Mouse (Mus musculus) heart, postnatal 0 days (tissue): ENCODE measurements around the gene Dtnbp1. TPM values are rescaled to one million over a fixed set of nuclear protein-coding genes. Genes with fewer than 3 reads are reported as not detected.
A peak's percentile ranks its signal among the peaks of the same experiment; 100 is the strongest.

Source experiments
- ATAC-seq: fragments of 200-750 bp; cut with Nextera tagmentation; 2 replicates; pipeline ENCODE4 v1.8.0; 2017; ENCODE audit warnings: low read depth, moderate number of reproducible peaks, moderate library complexity; ENCODE audit not compliant: insufficient read depth
- DNase-seq: peaks from one replicate; pipeline ENCODE4 v3.0.0-alpha.2; 2016; ENCODE audit warnings: low spot score
- H3K27ac ChIP-seq: fragments of 300-500 bp; sonication (generic); 2 replicates; pipeline ENCODE4 v1.5.1; 2014; ENCODE audit warnings: low read depth, mild to moderate bottlenecking
- H3K27me3 ChIP-seq: fragments of 300-500 bp; sonication (generic); 2 replicates; pipeline ENCODE4 v1.6.1; 2014; ENCODE audit warnings: low read length, mixed read lengths; ENCODE audit not compliant: control insufficient read depth, insufficient read depth
- H3K36me3 ChIP-seq: fragments of 300-500 bp; sonication (generic); replicated peaks from 2 replicates; pipeline ENCODE4 v1.6.1; 2014; ENCODE audit warnings: low read length, mixed read lengths; ENCODE audit not compliant: control insufficient read depth, insufficient read depth
- H3K4me1 ChIP-seq: fragments of 300-500 bp; sonication (generic); 2 replicates; pipeline ENCODE4 v1.6.1; 2014; ENCODE audit warnings: antibody characterized with exemption; ENCODE audit not compliant: control insufficient read depth, insufficient read depth
- H3K4me2 ChIP-seq: fragments of 300-500 bp; sonication (generic); 2 replicates; pipeline ENCODE4 v1.6.1; 2014; ENCODE audit warnings: low read depth, mild to moderate bottlenecking, low read length, moderate library complexity
- H3K4me3 ChIP-seq: fragments of 300-500 bp; sonication (generic); 2 replicates; pipeline ENCODE4 v1.5.1; 2014; ENCODE audit warnings: low read depth, low read length
- H3K9ac ChIP-seq: fragments of 300-500 bp; sonication (generic); replicated peaks from 2 replicates; pipeline ENCODE4 v1.6.1; 2014; ENCODE audit warnings: low read depth, low read length, mixed read lengths
- H3K9me3 ChIP-seq: fragments of 300-500 bp; sonication (generic); replicated peaks from 2 replicates; pipeline ENCODE4 v1.6.1; 2016; ENCODE audit warnings: low read length; ENCODE audit not compliant: control insufficient read depth
- CTCF ChIP-seq: IDR thresholded peaks from 2 replicates; pipeline ENCODE4 v1.5.1; 2016; ENCODE audit warnings: antibody characterized with exemption, control low read depth, low read depth
- EP300 ChIP-seq: IDR thresholded peaks from 2 replicates; pipeline ENCODE4 v1.6.1; 2016; ENCODE audit warnings: antibody characterized with exemption, low read depth
- WGBS: fragments of 180-500 bp; shearing (Covaris S2); extraction: QIAGEN DNeasy Blood & Tissue Kit; methylation state at CpG from one replicate; pipeline ENCODE4 v1.1.7; 2014; 5-methylcytosine and 5-hydroxymethylcytosine counted together
- polyA plus RNA-seq: library from polyadenylated mRNA; unstranded; fragments of >200 nt; fragmentation: Nextera tagmentation; extraction: Ambion mirVana; gene quantifications from 2 replicates; pipeline ENCODE4 v1.2.1, GENCODE M21; 2015
- total RNA-seq: library from RNA; depleted of rRNA; stranded (reverse); fragments of >200 nt; gene quantifications from 2 replicates; pipeline ENCODE4 v1.2.3, GENCODE M21; 2014; ENCODE audit warnings: low replicate concordance

The Dtnbp1 gene
- total and polyA plus RNA-seq, 2 experiments from 2014 or later: 53.7 to 86.0 TPM

DNA sequence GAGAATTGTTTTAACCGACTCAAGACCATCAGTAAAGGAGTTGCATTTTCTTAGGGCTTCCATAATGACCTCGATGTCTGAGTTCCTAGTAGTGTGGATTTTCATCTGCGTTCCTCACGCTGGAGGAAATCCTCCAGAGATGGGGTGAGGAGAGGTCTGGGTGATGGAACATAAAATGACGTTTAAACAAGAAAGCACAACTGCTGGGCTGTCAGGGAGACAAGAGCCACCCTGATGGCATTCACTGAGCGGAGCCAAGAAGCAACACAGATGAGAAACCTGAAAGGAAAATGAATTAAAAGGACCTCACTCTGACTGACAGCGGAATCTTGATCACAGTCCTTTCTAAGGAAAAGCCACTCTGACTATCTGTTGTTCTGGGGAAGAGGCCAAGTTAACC lies 68.4 kb downstream of the Dtnbp1 start:
- Histone ChIP-seq H3K9ac (no peak overlapping the region), H3K36me3 (peaks cover 6% of the 10 kb centered on the region), H3K4me2 (0 out of 2 replicates have a peak overlapping the region, but pooled peaks have one; percentile 6), H3K27ac (no peak overlapping the region), H3K27me3 (no peaks in the 10 kb centered on the region), H3K4me1 (peaks cover 11% of the 10 kb centered on the region), H3K9me3 (no peaks in the 10 kb centered on the region), H3K4me3 (no peak overlapping the region)
- TF ChIP-seq CTCF (no peak), EP300 (no peak)
- WGBS: 53% methylated on average over 7 of the region's 7 CpGs
- DNase-seq (no peak), ATAC-seq (no peak)

DNA sequence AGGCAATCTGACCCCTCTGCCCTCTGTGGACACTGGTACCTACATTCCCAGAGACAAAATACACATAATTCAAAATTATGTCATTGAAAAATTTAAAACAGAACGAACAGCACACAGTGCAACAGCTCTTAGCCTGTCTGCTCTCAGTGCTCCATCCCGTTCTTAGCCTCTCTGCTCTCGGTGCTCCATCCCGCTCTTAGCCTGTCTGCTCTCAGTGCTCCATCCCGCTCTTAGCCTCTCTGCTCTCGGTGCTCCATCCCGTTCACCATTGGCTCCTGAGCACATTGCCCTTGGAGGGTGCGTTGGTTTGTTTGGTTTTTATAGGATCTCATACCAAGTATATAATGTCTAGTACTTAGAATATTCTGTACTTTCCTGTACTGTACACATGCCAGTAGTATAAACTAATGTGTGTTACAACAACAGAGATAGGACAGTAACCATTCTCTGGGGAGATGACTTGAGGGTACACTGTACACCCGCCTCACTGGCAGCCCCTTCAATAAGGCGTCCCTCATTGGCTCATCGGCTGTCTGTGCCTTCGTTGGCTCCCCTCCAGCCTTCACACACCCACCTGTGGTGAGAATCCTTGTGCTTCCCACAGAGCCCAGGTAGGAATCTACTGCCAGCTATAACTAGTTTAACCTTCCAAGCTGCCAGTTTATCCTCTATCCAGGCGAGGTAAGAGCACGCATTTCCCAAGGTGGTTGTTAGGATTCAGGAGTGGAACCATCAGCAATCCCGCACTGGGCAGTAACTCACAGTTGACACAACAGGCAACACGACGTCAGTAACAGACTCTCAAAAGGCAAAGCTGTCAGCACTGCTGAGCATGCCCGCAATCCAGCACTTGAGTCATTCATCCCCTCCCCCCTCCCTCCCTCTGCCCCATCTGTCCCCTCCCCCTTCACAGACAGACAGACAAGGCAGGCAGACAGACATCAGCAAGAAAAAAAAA lies 69.4 kb downstream of the Dtnbp1 start:
- no peak for TF ChIP-seq CTCF
- no peak for TF ChIP-seq EP300
- no peak overlapping the region for H3K4me2 ChIP-seq
- no peak overlapping the region for H3K27ac ChIP-seq

GRCm38 (mm10) chr13:44926311-44926710 lies 75.6 kb downstream of the Dtnbp1 start:
- H3K36me3 ChIP-seq: peaks cover 48% of the 10 kb centered on the region
- no peak for TF ChIP-seq EP300
- TF ChIP-seq CTCF: no peak
- H3K4me1 ChIP-seq: peaks cover 11% of the 10 kb centered on the region
- H3K4me2 ChIP-seq: no peak overlapping the region
- no peak overlapping the region for H3K9ac ChIP-seq
- no peak overlapping the region for H3K4me3 ChIP-seq
- ATAC-seq (no peak), DNase-seq (no peak)
- WGBS: 67% methylated on average over 2 of the region's 2 CpGs
- no peak overlapping the region for H3K27ac ChIP-seq
- H3K27me3 ChIP-seq: no peaks in the 10 kb centered on the region
- H3K9me3 ChIP-seq: no peaks in the 10 kb centered on the region

More for the DNA sequence above, 69.4 kb downstream of the Dtnbp1 start:
- H3K27me3 ChIP-seq: no peaks in the 10 kb centered on the region
- WGBS: 54% methylated on average over 18 of the region's 18 CpGs
- peaks cover 14% of the 10 kb centered on the region for H3K4me1 ChIP-seq
- H3K4me3 ChIP-seq: no peak overlapping the region
- peak; percentile 57 for ATAC-seq
- H3K9me3 ChIP-seq: no peaks in the 10 kb centered on the region
- H3K9ac ChIP-seq: no peak overlapping the region
- peaks cover 6% of the 10 kb centered on the region for H3K36me3 ChIP-seq
- DNase-seq: no peak

- H3K36me3 ChIP-seq: peaks cover 56% of the 10 kb centered on the region
Observed at GRCm38 (mm10) chr13:44925173-44925572, 76.8 kb downstream of the Dtnbp1 start.

DNA sequence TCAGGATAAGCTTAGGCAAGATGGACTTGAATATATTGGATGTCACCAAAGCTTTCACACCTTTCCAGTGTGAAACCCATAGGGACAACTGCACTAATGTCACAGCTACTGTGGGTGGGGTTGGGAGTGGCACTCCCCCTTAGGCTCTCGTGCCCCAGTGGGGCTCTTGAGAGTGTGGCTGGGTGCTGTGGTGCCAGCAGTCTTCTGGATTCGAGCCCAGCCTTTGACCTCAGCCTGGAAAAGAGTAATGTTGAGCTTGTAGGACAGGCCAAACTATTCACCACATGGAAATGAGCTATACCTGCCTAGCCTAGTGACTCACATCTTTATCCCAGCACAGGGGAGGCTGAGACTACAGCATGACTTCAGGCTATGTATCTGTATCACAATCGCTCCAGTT lies 77.9 kb downstream of the Dtnbp1 start:
- Histone ChIP-seq H3K4me3 (no peak overlapping the region), H3K4me2 (no peak overlapping the region), H3K4me1 (peaks cover 11% of the 10 kb centered on the region), H3K36me3 (peaks cover 65% of the 10 kb centered on the region), H3K27me3 (no peaks in the 10 kb centered on the region), H3K9ac (no peak overlapping the region), H3K27ac (no peak overlapping the region), H3K9me3 (no peaks in the 10 kb centered on the region)
- no peak for TF ChIP-seq CTCF
- TF ChIP-seq EP300: no peak
- WGBS: 65% methylated on average over 3 of the region's 3 CpGs
- DNase-seq: no peak
- peak; percentile 30; the same call in 1 of the 2 replicates for ATAC-seq

More at GRCm38 (mm10) chr13:44925173-44925572, 76.8 kb downstream of the Dtnbp1 start:
- peaks cover 11% of the 10 kb centered on the region for H3K4me1 ChIP-seq
- 92% methylated on average over 2 of the region's 2 CpGs for WGBS
- no peak overlapping the region for H3K4me2 ChIP-seq
- H3K9me3 ChIP-seq: no peaks in the 10 kb centered on the region
- DNase-seq (no peak), ATAC-seq (no peak)
- no peak overlapping the region for H3K9ac ChIP-seq
- no peaks in the 10 kb centered on the region for H3K27me3 ChIP-seq
- no peak for TF ChIP-seq EP300
- TF ChIP-seq CTCF: no peak
- H3K27ac ChIP-seq: no peak overlapping the region
- H3K4me3 ChIP-seq: no peak overlapping the region
